Mouse (Mus musculus) CD4-positive, CD25-positive, alpha-beta regulatory T cell, adult 2 months (primary cell): ENCODE measurements around the gene Kcnip3.

ENCODE experiments used
- DNase-seq: peaks from one replicate; pipeline ENCODE4 v3.0.0-alpha.2; 2012; ENCODE audit warnings: low read depth, low spot score

Gene Kcnip3

DNA sequence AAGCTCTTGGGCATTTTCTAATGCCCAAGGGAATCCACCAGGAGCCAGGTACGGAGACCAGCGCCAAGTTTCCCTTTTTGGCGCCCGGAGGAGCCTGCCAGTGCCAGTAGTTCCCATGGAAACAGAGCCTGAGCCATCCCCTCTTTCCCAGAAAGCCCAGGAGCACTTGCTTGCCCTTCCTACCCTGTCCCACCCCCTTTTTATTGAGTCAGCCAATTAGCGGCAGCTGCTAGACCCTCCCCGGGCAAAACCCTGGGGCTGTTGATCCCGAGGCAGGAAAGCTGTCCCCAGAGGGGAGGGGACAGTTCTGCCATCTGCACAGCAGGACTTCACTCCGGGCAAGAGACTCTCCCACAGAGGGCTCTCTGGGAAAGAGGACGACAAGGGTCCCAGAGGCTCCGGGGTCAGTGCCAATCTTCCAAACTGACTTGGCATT is at the start of gene Kcnip3:
Gene Kcnip3 (minus strand): TSS at position 89 of the 436 bp plus-strand sequence.
- DNase-seq = no peak

DNA sequence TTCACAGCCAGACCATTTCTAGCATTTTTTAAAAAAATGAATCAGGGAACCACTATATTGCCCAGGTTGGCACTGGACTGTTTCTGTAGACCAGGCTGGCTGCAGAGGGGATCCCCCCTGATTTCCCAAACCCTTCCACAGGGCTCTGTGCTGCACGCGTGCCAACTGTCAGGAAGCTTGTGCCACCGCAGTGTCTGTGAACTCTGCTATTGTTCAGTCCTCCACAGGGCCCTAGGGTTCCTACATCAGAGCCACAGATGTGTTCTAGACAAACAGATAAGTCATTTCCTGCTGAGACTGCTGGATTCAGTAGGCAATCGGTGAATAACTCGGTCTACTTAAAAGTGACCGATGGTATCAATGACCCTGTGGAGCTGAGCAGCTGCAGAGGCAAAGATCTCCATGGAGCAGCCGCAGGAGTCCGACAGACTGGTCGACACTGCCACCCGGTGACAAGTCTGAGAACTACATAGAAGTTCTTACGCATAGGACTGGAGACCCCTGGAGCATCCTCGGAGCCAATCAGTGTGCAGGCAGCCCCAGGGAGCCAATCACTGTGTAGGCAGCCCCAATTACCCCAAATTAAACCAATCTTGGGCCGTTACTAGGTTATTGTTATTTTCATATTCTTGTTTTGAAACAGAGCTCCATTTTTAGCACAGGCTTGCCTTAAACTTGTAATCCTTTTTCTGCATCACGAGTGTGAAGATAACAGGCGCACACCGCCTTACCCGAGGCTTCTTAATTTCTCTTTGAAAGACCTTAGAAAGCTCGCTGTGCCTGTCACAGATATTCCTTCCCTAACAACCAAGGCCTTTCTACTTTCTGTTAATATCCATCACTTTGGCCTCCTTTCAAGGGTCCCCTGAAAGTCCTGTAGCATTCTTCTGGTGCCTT is 37.4 kb upstream of the Kcnip3 start:
- peak; percentile 58 for DNase-seq

DNA sequence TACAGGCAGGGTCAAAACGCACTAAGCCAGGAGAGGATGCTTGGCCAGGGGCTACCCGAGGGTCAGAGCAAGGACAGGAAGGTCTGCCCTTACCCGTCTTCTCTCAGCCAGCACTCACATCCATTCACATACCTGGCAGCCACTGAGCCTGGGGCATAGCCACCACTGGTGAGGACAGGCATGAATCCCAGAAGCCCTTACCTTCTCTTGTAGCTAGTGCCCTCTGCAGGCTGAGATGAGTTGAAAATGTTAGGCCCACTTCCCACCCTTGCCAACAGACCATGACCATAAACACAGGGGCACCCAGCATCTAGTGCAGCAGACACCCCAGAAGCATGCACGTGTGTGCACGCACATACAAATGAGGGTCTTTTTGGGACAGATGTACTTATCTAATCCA is 29.2 kb upstream of the Kcnip3 start:
- no peak for DNase-seq

DNA sequence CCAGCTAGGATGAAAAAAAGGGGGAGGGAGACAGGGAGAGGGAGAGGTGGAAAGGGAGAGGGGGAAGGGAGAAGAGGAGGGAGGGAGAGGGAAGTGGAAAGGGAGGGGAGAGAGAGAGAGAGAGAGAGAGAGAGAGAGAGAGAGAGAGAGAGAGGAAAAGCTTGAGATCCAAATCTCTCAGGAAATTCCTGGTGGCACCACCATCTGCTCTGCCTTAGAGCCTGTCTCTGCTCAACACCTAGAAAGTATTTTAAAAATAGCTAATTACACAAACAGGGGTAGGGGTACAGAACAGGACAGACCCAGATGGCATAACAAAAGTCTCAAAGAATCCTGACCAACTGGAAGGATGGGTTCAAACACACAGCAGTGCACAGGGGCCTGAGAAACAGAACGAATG is 28.6 kb upstream of the Kcnip3 start:
- no peak for DNase-seq

DNA sequence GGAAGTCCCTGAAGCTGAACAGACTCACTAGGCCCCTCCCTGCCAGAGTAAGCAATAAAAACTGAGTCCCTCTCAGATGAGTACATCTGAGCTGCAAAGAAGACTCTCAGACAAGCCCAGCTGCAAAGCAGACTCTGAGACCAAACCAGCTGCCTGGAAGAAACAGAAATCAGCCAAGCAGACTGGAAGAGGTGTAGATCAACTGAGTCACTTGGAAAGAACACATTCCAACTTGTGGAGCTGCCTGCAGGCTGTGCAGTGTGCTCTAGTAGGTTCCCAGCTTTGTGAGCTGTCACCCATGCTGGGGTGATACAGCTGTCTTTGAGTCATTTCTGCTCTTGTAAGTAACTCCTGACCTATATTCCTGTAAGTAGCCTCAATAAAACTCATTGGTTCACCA is 27.8 kb upstream of the Kcnip3 start:
- DNase-seq = no peak

DNA sequence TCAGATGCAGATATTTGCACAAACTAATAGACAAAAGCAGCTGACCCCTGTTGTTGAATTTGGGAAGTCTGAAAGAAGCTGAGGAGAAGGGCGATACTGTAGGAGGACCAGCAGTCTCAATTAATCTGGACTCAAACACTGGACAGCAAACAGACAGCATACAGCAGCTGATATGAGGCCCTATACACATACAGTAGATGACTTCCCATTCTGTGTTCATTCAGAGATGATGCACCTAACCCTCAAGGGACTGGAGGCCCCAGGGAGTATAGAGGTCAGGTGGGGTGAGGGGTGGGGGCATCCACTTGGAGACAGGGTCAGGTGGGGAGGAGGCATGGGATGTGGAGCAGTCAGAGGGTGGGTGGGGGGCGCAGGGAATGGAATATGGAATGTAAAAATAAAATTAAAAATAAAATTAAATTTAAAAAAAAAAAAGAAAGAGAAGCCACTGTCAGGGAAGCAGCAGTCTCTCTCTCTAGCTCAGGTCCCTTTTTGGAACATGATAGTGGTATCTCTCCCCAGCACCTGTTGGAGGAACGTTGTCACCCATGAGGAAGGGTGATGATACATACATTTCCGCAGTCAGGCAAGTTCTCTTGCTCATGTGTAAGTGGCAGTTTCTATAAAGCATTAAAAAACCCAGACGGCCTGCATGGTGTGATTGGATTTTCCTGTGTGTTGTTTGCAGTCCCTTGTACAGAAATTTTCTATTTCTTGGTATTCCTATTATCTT is 26.6 kb upstream of the Kcnip3 start:
- no peak for DNase-seq

DNA sequence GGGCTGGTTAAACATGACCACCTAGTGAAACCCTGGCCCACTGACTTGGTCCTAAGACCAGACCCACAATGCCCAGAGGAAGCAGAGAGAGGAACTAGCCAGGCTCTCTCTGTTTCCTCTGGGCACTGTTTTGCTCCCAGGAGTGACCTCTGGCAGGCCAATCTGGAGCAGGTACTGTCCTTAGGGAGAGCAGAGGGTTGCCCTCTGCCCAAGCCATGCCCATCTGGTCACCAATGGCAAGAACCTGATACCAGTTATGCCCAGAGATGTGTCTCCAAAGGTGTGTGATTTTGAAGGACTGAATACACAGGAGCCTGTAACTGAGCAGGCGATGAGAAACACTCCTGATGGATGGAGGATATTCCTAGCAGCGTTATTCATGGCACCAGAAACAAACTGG is 19.8 kb upstream of the Kcnip3 start:
- DNase-seq = no peak

DNA sequence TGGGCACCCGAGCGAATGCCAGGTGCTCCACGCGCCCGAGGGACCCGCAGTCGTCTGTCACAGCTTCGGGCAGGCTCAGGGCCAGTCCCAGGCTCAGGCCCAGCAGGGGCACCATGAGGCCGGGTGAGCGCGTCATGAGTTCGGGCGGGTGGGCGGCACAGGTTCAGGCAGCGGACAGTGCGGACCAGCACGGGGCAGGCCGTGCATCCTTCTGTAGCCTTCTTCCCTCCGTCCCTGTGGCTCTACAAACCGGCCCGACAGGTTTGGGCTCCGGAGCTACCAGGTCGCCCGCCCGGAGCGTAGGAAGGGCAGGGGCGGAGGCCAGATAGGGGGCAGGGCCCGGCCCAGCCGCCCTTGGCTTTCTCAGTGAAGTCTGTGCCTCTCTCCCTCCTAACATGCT is 19.3 kb upstream of the Kcnip3 start, which contains the start of gene Prom2:
Gene Prom2 (minus strand): TSS at position 283 of the 400 bp plus-strand sequence.
- DNase-seq = no peak

DNA sequence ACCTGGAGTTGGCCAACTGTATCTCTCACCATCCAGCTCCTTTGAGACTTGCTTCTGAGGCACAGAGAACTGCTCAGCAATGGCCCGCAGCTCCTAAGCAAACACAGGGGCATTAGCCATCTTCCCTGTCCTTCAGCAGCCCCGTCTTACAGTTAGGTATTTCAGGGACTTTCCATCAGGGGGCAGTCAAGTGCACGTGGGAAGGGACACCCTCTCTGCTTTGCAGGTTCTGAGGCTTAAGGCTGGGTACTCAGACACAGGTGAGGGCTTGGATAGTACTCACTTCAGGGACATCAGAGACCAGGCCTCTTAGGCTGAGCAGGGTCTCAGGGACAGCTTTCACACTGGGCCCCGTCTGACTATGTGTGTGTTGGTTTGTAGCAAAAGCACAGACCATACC is 17.6 kb upstream of the Kcnip3 start:
- no peak for DNase-seq

DNA sequence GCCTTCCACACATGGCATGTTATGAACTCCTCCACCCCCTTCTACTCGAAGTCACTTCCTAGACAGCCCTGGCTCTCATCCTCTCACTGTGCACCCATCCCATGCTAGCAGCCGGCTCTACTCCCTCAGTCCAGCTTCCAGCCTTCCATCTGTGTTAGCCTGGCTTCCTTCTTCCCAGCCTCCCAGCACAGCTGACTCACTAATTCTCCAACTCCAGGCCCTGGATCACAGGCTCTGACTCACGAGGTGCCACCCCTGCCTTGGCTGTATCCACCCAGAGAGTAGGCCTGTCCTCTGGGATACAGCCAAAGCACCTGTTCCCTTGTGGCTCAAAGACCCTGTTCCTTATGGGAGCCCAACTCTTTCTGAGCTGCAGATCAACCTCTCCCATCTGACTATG is 15.7 kb upstream of the Kcnip3 start:
- DNase-seq = no peak

DNA sequence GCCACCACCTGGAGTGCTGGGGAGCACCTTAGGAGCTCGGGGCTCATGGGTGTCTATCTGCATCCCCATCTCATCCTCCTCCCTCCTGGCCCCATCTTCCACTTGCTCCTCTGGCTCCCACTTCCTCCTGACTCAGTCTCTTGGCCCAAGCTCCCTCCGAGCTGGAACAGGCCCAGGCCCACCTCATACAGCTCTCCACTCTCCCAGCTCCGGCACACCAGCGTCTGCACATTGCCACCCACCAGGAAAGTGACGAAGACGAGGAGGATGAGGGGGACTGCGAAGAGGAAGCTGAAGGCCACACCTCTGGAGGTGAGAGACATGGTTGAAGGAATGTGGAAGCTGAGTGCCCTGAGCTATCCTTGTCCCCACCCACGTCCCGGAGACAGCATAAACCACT is 13.5 kb upstream of the Kcnip3 start:
- no peak for DNase-seq

DNA sequence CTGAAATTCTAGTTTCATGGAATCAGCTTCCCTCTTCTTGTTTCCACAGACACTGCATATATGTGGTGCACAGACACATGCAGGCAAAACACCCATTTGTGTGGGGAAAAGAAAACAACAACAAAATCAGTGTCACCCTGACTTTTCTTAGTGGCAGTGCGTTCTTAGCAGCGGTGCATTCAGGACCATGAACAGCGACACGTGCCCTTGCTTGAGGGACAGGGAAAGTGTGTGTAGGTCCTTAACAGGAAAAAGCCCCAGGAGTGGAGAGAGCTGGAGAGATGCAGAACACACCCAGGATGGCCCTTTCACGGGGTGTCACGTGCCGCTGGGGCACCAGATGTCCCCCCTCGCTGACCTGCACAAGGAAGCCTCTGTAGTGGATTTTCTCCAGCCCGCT is 10.5 kb upstream of the Kcnip3 start:
- DNase-seq = peak; percentile 8

DNA sequence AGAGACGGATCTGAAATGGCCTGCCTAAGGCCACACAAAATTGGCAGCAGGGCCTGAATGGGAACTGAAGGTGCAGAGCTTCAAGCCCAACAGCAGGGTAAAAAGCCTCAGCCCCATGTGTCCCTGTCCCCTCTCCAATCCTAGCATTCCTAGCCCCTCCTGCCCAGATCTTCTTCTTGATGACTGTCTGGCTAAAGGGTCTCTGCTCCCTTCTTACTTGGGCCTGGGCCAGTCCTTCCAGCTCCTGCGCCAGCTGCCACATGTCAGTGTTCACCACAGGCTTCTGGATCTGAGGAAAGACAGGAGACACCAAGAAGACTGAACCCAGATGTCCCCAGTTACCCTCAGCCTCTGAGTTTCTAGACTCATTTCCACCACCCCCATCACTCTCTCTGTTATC is 9.7 kb upstream of the Kcnip3 start:
- DNase-seq = no peak

DNA sequence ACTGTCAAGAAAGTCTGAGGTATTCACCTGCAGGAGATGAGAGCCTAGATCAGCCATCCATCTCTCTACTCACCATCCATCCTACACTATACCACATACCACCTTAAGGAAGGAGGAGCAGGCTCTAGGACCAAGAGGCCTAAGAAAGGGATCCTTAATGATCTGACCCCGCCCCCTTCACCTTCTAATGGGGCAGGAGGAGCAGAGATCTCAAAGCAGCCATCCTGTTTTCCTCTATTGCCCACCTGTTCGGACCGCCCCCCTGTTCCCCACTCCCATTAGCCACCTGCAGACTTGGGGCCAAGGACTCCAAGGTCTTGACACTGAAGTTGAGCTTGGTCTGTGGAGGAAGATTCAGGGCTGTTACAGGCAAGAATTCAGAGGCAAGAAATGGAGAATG is 8.5 kb upstream of the Kcnip3 start:
- DNase-seq = no peak

DNA sequence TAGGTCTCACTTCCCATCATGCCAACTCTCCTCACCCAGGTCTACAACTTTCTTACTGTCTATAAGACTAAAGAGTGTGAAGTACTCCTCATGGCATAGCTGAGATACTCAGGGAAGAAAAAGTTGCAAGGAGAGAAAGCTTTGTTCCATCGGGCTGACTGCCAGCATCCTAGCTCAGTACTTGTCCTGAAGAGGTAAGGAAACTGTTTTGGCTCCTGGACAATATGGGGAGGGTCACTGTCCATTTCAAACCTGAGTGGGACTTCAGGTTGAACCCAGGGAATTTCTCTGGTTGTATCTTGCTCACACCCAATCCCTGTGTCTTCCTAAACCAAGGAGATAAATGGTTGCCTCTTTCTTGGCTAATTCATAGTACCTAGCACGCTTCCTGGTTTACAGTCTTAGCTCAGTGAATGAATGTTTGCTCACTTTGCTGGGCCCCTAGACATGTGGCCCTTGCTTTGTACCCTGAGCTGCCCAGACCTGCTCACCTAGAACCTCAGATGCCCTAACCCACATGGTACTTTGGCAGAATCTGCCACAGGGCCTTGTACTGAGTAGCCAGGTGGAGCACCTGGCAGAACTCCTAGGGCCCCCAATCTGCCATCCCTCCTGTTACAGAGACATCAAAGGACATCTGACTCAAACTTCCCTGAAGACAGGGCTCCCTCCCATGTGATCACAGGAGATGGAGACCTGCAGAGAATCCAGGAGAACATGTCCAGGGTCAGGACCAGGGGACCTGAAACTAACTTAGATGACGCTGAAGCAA is 3.3 kb upstream of the Kcnip3 start:
- DNase-seq = no peak

DNA sequence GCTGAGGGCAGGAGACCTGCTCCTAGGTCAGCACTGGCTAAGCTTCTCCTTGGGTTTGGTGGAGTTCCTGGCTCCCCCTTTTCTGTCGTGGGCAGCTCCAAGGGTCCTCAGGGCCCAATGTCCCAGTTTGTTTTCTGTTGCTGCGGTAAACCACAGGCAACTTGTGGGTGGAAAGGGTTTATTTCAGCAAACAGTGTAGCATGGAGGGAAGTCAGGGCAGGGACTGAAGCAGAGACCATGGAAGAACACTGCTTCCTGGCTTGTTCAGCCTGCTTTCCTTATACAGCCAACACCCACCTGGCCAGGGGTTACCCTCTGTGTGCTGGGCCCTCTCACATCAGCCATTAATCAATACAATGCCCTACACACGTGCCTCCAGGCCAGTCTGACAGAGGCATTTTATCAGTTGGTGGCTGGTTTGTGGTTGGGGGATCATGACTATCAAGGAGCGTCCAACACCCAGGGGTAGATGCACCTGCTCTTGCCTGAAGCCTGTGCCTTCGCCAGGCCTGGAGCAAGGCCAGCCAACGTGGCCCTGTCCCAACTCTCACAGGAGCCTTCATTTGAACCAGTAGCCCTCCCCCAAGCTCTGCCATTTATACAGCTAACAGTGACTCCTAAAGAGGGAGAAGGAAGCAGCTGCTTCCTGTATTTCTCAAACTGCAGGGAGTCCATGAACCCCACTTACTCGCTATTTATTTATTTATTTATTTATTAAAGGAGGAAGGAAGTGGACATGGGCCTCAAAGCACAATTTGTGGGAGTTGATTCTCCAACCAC is 2.2 kb upstream of the Kcnip3 start:
- no peak for DNase-seq

DNA sequence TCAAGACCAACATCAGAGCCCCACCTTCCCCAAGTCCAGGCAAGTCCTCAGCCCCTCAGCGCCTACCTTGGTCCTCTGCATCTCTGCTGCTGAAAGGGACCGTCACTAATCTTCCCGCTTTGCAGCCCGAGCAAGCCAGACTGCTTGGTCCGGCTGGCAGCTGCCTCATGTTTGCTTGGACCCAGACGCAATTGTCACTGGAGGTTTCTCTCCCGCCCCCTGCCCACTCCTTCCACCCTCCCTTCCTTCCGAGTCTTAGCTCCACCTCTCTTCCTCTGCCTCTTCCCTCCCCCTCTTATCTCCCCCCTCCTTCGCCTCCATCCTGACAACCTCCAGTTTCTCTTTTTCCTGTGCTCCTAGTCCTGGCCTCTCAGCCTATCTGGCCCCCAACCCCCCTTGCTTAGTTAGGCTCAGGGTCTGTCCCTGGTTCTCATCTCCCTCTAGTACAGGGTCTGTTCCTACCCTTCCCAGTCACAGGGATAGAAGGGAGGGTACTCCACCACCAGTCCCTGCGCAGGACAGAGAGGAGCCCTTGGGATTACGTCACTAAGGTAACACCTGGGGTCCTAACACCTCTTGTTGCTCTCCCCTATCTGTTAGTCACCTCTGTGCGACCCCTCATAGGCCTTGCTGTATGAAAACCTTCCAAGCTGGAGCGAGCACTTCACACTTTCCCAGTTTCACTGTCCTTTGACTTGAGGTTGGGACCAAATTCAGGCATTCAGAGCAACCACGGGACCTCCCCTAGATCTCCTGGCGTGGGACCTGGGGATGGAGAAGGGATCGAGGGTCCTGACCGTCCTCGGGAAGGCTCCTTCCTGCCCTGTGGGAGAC is 505 bp downstream of the Kcnip3 start:
- no peak for DNase-seq

DNA sequence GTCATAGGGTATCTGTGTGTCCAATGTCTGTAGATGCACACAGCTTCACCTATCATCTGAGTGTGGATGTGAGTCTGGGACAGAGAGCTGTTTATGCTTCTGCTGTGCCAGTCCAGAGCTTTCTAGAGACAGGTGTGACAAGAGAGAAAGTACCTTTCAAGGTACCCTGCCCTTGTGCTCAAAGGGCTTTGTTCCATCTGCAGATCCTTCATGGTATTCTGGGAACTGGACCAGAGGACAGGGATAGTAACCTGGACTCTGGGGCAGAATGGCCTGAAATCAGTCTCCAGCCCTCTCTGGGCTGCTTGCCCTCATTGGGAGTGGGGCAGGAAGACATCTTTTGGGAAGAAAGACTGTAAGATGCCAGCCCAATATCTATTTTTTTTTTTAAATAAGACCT is 1.8 kb downstream of the Kcnip3 start:
- no peak for DNase-seq

DNA sequence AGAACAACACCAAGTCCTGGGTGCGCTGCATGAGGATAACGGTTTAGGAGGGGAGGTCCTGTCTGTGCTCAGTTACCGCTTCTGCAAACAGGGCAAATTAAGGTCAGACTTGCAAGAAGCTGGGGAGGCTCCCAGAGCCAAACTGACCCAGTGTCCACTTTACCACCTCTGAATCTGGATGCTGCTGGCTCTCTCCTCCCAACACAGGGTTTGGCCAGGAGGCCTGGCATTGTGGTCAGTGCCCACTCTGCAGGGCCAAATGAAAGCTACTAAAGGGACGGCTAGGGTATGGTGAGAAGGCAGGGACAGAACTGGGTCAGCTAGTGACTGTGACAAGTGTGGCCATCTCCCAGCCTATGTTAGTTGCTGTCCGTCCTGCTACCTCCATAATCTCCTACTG is 2.6 kb downstream of the Kcnip3 start:
- no peak for DNase-seq

DNA sequence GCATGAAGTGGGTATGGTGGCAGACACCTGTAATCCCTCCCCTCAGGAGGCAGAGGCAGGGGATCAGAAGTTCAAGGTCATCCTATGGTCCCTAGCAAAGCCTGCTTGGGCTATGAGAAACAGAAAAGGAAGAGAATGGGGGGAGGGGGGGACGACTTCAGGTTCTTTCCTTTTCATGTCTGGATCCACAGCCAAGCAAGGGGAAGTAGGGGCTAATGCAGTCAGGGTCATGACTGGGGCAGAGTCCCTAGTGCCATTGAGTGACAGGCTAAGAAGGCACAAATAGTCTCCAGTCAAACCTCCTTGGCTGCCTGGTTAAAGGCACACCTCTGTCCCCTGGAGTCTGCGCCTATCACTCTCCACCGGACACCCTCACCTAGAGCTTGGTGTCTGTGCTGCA is 3.1 kb downstream of the Kcnip3 start:
- DNase-seq = no peak
